Mouse (Mus musculus) CD4-positive helper T cell, adult 2 months (primary cell): ENCODE measurements around the gene Padi6.

ENCODE experiments used
- DNase-seq: peaks from one replicate; pipeline ENCODE4 v3.0.0-alpha.2; 2012; ENCODE audit warnings: low read depth, missing footprints, low spot score

The Padi6 gene

DNA sequence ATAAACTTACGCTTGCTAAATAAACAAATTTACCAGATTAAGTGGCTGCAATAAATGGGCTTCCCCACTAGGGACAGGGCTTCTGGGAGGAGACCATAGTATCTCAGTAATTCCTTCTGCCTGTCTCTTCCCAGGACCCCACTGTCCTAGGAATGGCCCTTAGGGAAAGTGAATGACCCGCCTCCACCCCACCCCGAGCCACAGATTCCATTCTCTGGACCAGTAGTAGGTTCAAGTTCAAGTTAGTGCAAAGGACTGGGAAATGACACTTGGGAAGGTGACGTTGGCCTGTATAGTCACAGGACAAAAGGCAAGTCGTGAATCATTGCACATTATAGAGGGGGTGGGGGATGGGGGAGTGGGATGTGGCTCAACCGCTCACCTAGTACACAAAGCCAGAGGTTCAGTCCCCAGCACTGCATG lies 57.6 kb downstream of the Padi6 start:
- no peak for DNase-seq

DNA sequence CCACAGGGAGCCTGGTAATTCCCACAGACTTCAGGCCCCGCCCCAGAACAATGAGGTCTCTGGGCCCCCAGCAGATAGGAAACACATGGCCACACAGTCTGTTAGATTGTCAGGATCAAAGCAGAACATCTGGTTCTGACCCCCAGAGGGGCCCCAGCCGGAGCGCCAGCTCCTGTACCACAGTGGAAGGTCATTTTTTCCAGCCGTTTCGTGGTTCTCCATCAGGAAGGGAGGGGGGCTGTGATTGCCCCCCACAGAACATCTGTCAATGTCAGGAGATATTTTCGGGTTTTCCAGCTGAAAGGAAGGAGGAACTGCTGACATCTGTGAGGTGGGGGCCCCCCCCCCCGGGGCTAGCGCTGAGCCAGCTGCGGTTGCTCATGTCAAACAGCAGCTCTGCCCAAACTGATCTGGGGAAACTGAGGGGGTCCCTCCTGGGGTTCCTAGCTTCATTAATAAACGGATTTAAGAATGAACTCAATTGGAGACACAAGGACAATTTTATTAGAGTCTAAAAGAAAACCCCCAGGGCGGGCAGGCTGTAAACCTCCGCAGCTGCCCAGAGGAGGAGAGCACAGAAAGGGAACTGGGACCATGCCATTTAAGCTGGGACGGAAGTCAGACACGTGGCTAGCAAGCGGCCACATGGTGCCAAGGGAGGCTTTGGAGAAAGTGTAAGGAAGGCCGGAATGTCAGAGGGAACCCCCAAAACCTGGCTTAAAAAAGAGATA lies 58.1 kb downstream of the Padi6 start:
- no peak for DNase-seq

DNA sequence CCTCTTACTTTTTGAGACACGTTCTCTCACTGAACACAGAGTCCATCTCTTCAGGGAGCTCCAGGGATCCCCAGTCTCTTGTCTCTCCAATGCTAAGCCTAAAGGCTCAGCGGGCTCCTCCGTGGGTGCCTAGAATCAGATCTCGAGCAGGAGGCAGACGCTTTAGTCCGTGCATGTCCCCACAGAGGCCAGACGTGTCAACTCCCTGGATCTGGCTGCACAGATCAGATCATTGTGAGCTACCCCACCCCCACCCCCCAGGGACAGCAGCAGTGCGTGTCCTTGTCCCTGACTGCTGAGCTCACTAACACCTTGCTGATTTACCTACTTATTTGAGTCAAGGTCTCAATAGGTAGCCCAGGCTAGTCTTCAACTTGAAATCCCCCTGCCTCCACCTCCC lies 58.8 kb downstream of the Padi6 start:
- no peak for DNase-seq

DNA sequence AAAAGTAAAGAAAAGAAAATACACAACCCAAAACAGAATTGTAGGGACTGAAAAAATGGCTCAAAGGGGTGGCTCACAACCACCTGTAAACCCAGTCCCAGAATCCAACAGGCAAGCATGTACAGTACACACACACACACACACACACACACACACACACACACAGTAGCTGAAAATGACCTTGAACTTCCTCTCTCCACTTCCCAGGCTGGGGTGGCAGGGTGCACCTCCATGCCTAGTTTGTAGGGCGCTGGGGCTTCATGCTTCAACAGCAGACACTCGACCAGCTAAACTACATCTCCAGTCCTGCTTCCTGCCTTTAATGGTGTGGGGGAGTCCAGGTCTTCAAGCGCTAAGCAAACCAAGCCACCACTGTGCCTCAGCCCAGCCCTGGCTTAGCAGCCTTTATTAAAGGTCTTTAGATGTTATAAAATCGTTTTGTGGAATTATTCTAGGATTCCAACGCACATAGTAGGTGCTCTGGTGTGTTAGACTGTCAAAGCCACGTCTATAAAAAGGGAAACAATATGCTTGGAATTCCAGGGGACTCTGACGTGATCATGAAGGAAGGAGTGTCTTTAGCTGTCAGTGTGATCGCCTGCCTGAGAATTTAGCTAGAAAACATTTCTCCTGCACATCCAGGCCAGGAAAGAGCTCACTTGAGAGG lies 61.6 kb downstream of the Padi6 start:
- DNase-seq, result no peak

DNA sequence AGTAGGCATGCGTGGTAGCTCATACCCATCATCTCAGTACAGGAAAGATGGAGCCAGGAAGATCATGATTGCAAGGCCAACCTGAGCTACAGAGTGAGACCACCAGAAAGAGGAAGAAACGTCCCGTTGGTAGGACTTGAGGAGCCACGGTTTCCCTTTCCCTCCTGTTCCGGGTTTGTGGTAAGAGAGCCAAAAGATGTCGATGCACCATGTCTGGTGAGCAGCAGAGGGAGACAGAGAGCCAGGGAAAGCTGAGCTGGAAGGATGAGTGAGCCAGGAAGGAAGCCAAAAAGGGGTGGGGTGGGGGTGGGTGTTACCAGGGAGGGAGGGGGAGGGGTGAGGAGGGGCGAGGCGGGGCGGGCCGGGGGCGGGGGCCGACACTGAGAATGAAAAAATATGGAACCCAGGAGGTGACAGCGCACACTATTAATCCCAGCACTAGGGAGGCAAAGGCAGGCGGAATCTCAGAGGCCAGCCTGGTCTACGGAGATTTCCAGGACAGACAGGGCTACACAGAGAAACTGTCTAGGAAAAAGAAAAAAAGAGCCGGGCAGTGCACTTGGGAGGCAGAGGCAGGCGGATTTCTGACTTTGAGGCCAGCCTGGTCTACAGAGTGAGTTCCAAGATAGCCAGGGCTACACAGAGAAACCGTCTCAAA lies 62.6 kb downstream of the Padi6 start:
- peak; percentile 67 for DNase-seq

DNA sequence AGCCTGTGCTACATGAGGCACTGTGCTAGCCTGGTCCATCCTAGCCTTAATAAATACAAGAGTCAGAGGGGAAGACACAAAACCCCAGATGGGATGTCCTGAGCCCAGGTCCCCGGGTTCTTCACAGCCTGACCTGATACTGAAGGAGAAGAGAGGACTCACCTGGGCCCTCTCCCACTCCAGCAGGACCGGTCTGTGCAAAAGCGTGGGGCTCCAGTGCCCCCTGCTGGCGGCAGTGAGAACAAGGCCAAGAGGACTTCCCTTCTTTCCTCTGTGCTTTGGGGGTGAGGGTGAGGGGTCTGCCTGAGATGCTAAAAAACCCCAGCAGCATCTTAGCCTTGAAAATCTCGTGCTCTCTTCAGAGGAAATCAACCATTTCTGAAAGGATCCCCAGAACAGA lies 63.4 kb downstream of the Padi6 start:
- peak; percentile 52 for DNase-seq
